Mouse (Mus musculus): ENCODE measurements around the gene Msrb1. TPM values are rescaled to one million over a fixed set of nuclear protein-coding genes. Genes with fewer than 3 reads are reported as not detected.

The Msrb1 gene
- polyA plus RNA-seq, 1 experiment from 2014 or later = 54.2 TPM

GRCm38 (mm10) chr17:24727618-24728017 lies 8.8 kb upstream of the Msrb1 start, which contains the start of gene Rpl3l:
TSS of gene Rpl3l (plus strand) at chr17:24727820.
- H3K9me3 ChIP-seq (ENCODE audit: control insufficient read depth, low read length) = no peaks in the 10 kb centered on the region
- H3K27me3 ChIP-seq (ENCODE audit: control insufficient read depth, insufficient read depth, low read length) = no peaks in the 10 kb centered on the region
- H3K27ac ChIP-seq (replicated peaks) = no peak within 1 kb of the TSS
- ATAC-seq (ENCODE audit: low FRiP score, low TSS enrichment) (no peak), DNase-seq (ENCODE audit: low spot score) (no peak)
- 65% methylated on average over 2 of the region's 2 CpGs for WGBS
- no peak within 1 kb of the TSS for H3K4me2 ChIP-seq (replicated peaks; ENCODE audit: low read depth)
- TF ChIP-seq CTCF (IDR thresholded peaks at IDR 0.05; ENCODE audit: low read depth) = no peak
- no peak for TF ChIP-seq EP300 (optimal IDR thresholded peaks at IDR 0.05)
- H3K9ac ChIP-seq (ENCODE audit: low read length) = no peak within 1 kb of the TSS
- no peaks in the 10 kb centered on the region for H3K36me3 ChIP-seq (ENCODE audit: control insufficient read depth, insufficient read depth, low read length)
- no peaks in the 10 kb centered on the region for H3K4me1 ChIP-seq (replicated peaks; ENCODE audit: control insufficient read depth, insufficient read depth)
- no peak within 1 kb of the TSS for H3K4me3 ChIP-seq (ENCODE audit: low read depth, low read length)

DNA sequence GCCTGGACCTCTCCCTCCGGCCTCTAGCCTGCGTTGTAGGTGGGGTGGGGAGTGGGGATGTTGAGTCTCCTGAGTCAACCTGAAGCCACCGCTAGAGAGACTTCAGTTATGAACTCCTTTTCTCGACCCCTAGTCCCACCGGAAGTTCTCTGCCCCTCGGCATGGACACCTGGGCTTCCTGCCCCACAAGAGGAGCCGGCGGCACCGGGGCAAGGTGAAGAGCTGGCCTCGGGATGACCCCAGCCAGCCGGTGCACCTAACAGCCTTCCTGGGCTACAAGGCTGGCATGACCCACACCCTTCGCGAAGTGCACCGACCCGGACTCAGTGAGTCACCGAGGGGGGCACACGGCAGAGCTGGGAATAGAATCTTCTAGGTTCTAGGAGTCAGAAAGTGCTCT lies 8.3 kb upstream of the Msrb1 start:
- H3K36me3 ChIP-seq (ENCODE audit: control insufficient read depth, insufficient read depth, low read length) = no peaks in the 10 kb centered on the region
- H3K27ac ChIP-seq (replicated peaks) = no peak overlapping the region
- no peak overlapping the region for H3K9ac ChIP-seq (ENCODE audit: low read length)
- no peak for ATAC-seq (ENCODE audit: low FRiP score, low TSS enrichment)
- 71% methylated on average over 17 of the region's 17 CpGs for WGBS
- H3K9me3 ChIP-seq (ENCODE audit: control insufficient read depth, low read length) = no peaks in the 10 kb centered on the region
- TF ChIP-seq EP300 (optimal IDR thresholded peaks at IDR 0.05) (no peak), CTCF (IDR thresholded peaks at IDR 0.05; ENCODE audit: low read depth) (no peak)
- H3K4me2 ChIP-seq (replicated peaks; ENCODE audit: low read depth) = no peak overlapping the region
- no peaks in the 10 kb centered on the region for H3K27me3 ChIP-seq (ENCODE audit: control insufficient read depth, insufficient read depth, low read length)
- no peaks in the 10 kb centered on the region for H3K4me1 ChIP-seq (replicated peaks; ENCODE audit: control insufficient read depth, insufficient read depth)
- no peak overlapping the region for H3K4me3 ChIP-seq (ENCODE audit: low read depth, low read length)
- DNase-seq (ENCODE audit: low spot score) = no peak

- Histone ChIP-seq H3K4me3 (ENCODE audit: low read depth, low read length) (no peak overlapping the region), H3K9me3 (ENCODE audit: control insufficient read depth, low read length) (no peaks in the 10 kb centered on the region), H3K27ac (replicated peaks) (no peak overlapping the region), H3K27me3 (ENCODE audit: control insufficient read depth, insufficient read depth, low read length) (no peaks in the 10 kb centered on the region), H3K36me3 (ENCODE audit: control insufficient read depth, insufficient read depth, low read length) (no peaks in the 10 kb centered on the region), H3K9ac (ENCODE audit: low read length) (no peak overlapping the region), H3K4me1 (replicated peaks; ENCODE audit: control insufficient read depth, insufficient read depth) (no peaks in the 10 kb centered on the region), H3K4me2 (replicated peaks; ENCODE audit: low read depth) (no peak overlapping the region)
- TF ChIP-seq EP300 (optimal IDR thresholded peaks at IDR 0.05) (no peak), CTCF (IDR thresholded peaks at IDR 0.05; ENCODE audit: low read depth) (no peak)
- ATAC-seq (ENCODE audit: low FRiP score, low TSS enrichment) (no peak), DNase-seq (ENCODE audit: low spot score) (no peak)
- 43% methylated on average over 6 of the region's 6 CpGs for WGBS
These were observed 7.4 kb upstream of the Msrb1 start for GRCm38 (mm10) chr17:24729067-24729466.

- Histone ChIP-seq H3K9me3 (ENCODE audit: control insufficient read depth, low read length) (no peaks in the 10 kb centered on the region), H3K36me3 (ENCODE audit: control insufficient read depth, insufficient read depth, low read length) (no peaks in the 10 kb centered on the region), H3K4me3 (ENCODE audit: low read depth, low read length) (no peak overlapping the region), H3K4me1 (replicated peaks; ENCODE audit: control insufficient read depth, insufficient read depth) (peaks cover 2% of the 10 kb centered on the region; the same call in 1 of the 2 replicates), H3K9ac (ENCODE audit: low read length) (no peak overlapping the region), H3K27ac (replicated peaks) (no peak overlapping the region), H3K4me2 (replicated peaks; ENCODE audit: low read depth) (no peak overlapping the region), H3K27me3 (ENCODE audit: control insufficient read depth, insufficient read depth, low read length) (no peaks in the 10 kb centered on the region)
- DNase-seq (ENCODE audit: low spot score) = no peak
- TF ChIP-seq CTCF (IDR thresholded peaks at IDR 0.05; ENCODE audit: low read depth) (no peak), EP300 (optimal IDR thresholded peaks at IDR 0.05) (no peak)
- WGBS = 77% methylated on average over 14 of the region's 14 CpGs
- ATAC-seq (ENCODE audit: low FRiP score, low TSS enrichment) = no peak
These were observed 5.7 kb upstream of the Msrb1 start for GRCm38 (mm10) chr17:24730787-24731186.

DNA sequence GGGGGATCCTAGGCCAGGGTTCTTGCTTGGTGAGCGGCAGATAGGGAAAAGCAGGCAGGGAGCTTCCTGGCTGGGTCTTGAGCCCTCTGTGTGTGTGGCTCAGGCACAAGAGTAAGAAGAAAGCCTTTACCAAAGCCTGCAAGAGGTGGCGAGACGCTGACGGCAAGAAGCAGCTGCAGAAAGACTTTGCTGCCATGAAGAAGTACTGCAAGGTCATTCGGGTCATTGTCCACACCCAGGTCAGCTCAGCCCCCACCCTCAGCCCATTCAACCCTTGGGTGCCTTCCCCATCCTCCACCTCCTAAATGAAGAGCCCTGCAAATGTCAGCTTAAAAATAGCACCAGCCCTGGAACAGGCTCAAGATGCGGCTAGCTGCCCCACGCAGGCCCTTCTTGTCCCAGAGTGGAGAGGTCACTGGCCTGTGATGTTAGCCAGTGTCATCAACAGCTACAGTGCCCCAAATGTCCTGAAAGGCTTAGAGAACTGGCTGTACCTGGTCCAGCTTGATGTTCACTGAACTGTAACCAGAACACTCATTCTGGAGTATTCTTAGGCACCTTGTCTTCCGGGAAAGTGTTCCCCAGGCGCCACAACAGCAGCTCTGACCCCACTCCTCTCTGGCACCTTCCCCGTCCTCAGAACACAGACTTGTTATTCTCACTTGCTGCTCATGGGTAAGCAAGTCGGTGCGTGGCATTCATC lies 4.1 kb upstream of the Msrb1 start:
- no peak overlapping the region for H3K9ac ChIP-seq (ENCODE audit: low read length)
- DNase-seq (ENCODE audit: low spot score) = no peak

GRCm38 (mm10) chr17:24733434-24734050 lies 2.9 kb upstream of the Msrb1 start:
- no peaks in the 10 kb centered on the region for H3K27me3 ChIP-seq (ENCODE audit: control insufficient read depth, insufficient read depth, low read length)
- WGBS = 87% methylated on average over 21 of the region's 21 CpGs
- H3K4me2 ChIP-seq (replicated peaks; ENCODE audit: low read depth) = no peak overlapping the region
- ATAC-seq (ENCODE audit: low FRiP score, low TSS enrichment) = no peak
- DNase-seq (ENCODE audit: low spot score) = no peak
- no peak overlapping the region for H3K27ac ChIP-seq (replicated peaks)
- no peaks in the 10 kb centered on the region for H3K9me3 ChIP-seq (ENCODE audit: control insufficient read depth, low read length)
- H3K4me1 ChIP-seq (replicated peaks; ENCODE audit: control insufficient read depth, insufficient read depth) = peaks cover 7% of the 10 kb centered on the region; the same call in 1 of the 2 replicates
- H3K36me3 ChIP-seq (ENCODE audit: control insufficient read depth, insufficient read depth, low read length) = no peaks in the 10 kb centered on the region
- no peak overlapping the region for H3K9ac ChIP-seq (ENCODE audit: low read length)
- TF ChIP-seq CTCF (IDR thresholded peaks at IDR 0.05; ENCODE audit: low read depth) (no peak), EP300 (optimal IDR thresholded peaks at IDR 0.05) (no peak)
- no peak overlapping the region for H3K4me3 ChIP-seq (ENCODE audit: low read depth, low read length)

More for the DNA sequence above, 4.1 kb upstream of the Msrb1 start:
- Histone ChIP-seq H3K27me3 (ENCODE audit: control insufficient read depth, insufficient read depth, low read length) (no peaks in the 10 kb centered on the region), H3K4me3 (ENCODE audit: low read depth, low read length) (no peak overlapping the region), H3K4me2 (replicated peaks; ENCODE audit: low read depth) (no peak overlapping the region), H3K4me1 (replicated peaks; ENCODE audit: control insufficient read depth, insufficient read depth) (peaks cover 5% of the 10 kb centered on the region; the same call in 1 of the 2 replicates), H3K27ac (replicated peaks) (no peak overlapping the region), H3K36me3 (ENCODE audit: control insufficient read depth, insufficient read depth, low read length) (no peaks in the 10 kb centered on the region), H3K9me3 (ENCODE audit: control insufficient read depth, low read length) (no peaks in the 10 kb centered on the region)
- ATAC-seq (ENCODE audit: low FRiP score, low TSS enrichment) = no peak
- TF ChIP-seq EP300 (optimal IDR thresholded peaks at IDR 0.05) = no peak
- TF ChIP-seq CTCF (IDR thresholded peaks at IDR 0.05; ENCODE audit: low read depth) = no peak
- WGBS = 80% methylated on average over 12 of the region's 12 CpGs
